Mouse (Mus musculus): ENCODE data around the gene Cab39l.

Cab39l gene

DNA sequence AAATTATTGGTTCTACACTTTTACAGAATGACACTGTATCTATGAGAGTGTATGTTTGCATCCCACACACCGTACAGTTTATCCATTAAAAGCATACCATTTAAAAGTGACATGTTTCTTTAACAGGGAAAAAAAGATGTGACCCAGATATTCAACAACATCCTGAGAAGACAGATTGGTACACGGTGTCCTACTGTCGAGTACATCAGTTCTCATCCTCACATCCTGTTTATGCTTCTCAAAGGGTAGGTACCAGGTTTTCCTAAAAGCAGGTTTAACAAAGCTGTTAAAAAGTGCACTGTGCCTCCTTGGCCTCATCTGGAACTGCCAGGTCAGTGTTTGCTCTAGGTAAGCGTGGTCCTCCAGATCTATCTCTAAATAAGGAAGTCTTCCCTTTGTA is 65.4 kb downstream of the Cab39l start:
- peak; percentile 34 for DNase-seq

DNA sequence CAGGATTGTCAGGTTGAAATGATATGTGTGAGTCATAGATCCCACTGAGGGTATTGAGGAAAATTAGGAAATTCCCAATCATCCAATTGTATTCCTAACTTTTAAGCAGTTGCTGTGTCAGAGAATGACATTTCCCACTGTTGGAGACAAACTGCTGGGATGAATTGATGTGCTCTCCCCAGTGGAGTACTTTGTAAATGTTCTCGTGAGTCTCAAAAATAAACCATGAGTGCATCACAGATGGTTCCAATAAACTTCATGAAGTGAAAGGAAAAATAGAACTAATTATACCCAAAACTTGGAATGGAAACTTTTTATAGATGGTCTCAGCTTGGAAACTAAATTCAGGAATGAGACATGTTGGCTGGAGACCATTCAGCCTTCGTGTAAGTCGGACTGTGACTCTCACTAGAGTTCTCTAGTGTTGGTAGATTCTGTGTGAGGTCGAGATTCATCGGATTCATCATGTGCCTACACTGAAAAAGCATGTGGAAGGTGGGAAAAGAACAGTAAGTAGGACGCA is 73.2 kb downstream of the Cab39l start:
- DNase-seq = peak; percentile 11

DNA sequence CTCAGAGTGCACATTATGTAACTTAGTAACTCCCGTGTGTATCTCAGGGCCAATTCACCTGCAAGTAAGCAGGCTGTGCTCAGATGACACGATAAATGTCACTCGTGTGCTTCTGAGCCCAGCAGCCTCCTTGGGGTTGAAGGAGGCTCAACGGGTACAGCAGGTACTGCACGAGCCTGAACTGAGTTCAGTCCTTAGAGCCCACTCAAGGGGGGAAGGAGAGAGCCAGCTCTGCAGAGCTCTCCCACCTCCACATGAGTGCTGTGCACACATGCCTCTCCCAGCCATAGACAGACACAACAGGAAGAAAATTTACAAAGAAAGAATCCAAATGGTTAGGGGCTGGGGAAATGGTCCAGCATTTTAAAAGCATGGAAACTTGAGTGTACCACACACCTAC is 85.1 kb downstream of the Cab39l start:
- DNase-seq = peak; percentile 46

DNA sequence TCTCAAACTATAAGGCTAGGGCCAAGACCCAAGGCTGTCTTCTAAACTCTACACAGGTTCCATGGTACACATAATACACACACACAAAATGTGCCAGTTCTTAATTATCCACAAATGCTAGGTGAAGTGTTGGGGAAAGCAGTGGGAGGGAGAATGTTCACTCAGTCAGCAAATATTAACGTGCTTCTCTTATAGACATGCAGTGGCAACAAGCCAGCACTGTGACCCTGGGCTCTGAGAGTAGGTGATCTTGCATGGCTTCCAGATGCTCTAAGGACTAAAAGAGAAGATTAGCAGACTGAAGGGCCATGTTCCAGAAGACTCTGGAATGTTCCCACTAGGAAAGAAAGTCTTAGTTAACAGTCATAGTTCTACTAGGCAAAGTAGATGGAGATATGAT is 90.0 kb downstream of the Cab39l start:
- DNase-seq = peak; percentile 72

DNA sequence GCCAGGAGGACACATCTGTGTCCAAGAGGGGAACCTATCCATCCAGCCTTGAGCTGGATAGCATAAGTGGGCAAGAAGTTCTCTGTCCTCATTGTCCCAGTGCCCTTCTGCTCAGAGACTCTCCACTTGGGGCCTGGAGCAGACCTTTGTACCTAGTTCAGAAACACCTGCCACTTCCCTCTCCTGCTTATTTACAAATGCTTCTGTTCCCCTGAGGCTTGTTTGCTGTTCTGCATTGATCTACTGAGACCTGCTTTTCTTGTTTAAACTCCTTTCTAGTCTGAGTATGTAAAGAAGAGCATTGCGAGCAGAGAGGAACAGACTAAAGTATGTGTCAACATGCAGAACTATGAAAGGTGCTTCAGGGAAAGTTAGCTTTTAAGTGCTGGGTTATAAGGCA is 92.2 kb downstream of the Cab39l start:
- DNase-seq = peak; percentile 36

DNA sequence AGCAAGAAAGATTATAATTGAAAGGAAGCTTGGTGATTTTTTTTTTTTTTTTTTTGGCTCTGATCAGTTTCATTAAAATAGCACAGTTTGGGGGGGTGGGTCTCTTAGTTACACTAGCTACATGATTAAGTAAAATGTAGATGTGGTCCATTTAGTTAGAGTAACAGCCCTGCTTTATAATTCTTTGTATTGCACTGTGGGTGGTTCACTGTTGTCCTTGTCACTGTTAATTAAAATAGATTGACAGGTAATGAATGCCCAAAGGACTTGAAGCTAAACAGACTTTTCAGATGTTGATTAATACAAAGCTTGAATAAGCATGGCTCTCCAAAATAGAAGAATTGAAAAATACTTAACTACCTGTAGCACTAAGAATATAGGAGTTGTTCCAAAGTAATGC is 93.1 kb downstream of the Cab39l start:
- no peak for DNase-seq

DNA sequence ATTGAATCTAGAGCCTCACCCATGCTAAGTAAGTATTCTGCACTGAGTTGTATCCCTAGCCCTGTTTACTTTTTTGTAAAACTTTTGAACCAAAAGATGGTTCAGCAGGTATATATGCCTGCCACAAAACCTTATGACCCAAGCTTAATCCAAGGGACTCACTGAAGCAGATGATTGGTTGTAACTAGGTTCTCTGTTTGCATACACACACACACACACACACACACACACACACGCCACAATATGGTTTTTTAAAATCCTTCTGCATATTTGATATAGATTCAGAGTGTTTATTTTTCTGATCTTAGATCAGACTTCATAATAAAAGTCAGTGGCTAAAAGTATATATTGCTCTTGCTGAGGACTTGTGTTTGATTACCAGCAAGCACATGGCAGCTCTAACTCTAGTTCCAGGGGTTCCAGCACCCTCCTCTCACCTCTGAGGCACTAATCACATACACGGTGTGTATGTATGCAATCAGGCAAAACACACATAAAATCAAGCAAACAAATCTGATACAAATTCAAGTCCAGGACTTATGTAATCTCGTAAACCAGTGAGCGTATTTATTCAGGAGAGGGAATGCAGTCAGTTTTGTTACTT is 97.2 kb downstream of the Cab39l start:
- peak; percentile 37 for DNase-seq

DNA sequence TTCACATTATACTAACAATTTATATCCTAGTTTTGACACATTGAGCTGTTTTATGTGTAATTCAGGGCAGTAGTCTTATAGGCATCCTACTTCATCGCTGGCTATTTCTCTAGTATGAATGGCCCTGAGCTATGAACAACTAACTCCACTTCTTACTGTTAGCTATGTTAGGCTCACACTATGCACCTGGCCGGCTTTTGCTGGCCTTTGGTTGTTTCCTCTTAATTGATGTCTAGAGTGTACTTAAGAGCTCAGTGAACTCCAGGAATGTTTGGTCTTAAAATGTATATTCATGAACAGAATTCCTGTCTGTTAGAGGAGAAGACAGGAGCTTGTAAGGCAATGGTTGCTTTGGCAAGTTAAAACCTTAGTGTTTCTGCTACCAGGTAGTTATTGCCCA is 99.5 kb downstream of the Cab39l start:
- DNase-seq = peak; percentile 46

DNA sequence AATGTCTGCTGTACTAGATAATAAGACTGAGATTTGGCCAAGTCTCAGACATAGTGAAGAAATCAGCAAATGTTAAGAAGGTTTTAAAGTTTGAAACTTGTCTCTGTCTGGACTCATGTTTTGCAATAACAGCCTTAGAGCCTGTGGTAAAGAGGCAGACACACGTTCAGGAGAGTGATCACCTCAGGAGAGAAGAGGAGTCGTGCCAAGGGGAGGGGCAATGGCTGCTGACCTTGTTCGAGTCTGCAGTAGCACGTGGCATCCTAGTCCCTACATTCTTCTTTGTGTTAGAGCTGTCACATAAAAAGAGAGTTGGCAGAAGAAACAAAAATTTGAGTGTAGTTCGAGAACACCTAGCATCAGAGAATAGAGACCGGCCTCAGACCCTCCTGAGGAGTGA is 100.0 kb downstream of the Cab39l start:
- DNase-seq = peak; percentile 68

DNA sequence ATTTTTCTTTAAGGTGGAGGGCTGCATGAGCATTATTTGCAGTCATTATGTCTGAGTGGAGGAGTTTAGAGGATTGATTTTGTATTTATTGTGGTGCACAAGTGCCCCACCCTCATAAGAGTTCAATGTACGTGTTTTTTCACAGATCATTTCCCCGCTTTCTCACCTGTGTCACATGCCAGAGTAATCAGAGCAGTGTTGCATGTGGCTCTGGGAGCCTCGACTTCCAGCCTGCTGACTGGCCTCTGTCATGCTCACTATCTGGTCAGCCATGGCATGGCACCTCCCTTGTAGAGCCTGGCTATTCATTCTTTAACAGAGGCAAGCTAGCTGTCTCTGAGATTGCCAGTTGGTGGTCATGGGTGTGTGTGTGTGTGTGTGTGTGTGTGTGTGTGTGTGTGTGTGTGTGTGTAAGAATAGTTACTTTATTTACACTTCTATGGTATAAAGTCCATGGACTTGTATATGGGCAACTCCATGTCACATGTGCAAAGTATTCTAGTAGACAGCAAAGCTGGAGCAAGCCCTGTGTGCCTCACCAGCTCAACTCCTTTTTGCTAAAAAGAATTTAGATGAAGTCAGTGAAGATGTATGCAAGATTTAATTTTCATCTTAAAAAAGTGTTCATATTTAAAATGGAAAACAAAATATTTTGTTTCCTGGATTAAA is 102.5 kb downstream of the Cab39l start:
- DNase-seq = peak; percentile 78

DNA sequence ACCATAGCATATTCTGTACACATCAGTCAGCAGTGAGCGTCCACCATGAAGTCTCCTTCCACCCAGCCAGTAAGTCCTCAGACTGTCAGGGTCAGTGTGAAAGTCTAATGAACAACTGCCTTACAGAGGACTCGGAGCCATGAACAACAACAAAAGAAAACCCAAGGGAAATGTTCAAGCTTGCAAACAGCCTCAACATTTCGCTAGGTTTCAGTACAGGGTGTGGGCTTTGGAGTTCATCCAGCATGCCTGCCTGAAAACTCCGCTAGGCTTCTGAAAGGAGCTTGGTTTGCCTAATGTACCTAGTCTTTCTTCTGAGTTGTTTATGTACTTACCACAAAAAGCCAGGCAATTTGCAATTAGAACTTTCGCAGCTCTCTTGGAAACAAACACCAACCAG is 103.2 kb downstream of the Cab39l start:
- peak; percentile 92 for DNase-seq

DNA sequence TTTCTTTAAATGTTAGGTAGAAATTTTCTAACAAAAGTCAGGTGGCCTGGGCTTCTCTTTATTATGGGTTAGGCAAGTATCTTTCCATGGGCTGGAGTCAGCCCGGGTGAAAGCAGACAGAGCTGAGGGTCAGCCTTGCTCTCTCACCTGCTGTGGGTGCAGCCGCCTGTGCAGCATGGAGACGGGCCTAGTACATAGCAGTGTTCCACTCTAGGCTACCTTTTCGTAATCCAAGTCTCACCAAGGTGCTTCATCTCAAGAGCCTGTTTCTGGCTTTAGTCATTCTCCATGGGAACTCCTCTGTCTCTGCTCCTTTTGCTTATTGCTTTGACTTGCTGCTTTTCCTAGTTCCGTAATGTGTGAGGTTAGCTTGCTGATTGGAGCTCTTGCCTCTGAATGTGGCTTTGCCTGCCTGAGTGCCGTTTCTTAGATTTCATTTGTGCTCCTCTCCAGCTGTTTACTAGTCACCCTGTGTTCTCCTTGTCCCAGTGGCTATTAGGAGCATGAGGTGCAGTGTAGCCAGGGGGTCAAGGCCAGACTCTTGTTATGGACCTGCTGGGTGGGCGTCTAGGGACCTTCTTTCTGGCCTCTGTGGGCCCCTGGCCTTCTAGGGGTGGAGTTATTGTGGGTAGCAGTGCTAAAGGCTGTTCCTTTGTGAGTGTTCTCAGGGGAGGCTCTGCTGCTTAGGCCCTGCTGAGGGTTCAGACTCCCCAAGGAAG is 105.5 kb downstream of the Cab39l start:
- DNase-seq = peak; percentile 84

DNA sequence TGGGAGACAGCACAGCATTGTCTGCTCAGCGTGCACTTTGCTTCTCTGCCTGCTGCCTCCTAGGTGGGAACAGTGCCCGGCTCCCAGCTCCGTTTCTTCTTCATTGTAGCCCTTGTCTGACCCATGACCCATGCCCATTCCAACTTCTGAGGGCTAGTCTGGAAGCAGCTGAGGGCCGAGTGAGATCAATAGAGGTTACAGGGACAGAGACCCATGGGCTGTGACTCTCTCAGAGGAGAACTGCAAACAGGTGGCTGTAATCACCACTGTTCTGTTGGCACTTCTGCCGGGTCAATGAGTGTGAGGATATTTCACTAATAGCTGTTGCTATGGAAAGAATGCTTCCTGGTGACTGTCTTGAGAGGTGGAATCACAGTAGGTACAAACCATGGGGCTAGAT is 106.8 kb downstream of the Cab39l start:
- peak; percentile 84 for DNase-seq

DNA sequence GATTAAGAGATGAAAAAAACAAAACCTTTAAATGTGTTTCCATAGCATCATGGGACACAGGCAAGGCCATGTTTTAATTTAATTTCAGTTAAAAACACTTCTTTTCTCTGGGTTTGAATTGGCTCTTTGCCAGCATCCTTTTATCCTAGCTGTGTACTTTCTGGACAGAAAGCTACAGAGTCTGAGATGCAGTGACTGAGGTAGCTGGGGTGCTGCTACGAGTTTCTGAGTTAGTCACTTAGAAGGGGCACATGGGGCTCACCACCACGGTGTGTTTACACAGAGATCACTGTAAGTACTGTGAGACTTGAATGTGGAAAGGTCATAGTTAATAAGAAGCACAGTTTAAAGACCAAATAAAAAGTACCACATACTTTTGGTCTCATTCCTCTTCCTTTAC is 107.8 kb downstream of the Cab39l start:
- DNase-seq = peak; percentile 68

DNA sequence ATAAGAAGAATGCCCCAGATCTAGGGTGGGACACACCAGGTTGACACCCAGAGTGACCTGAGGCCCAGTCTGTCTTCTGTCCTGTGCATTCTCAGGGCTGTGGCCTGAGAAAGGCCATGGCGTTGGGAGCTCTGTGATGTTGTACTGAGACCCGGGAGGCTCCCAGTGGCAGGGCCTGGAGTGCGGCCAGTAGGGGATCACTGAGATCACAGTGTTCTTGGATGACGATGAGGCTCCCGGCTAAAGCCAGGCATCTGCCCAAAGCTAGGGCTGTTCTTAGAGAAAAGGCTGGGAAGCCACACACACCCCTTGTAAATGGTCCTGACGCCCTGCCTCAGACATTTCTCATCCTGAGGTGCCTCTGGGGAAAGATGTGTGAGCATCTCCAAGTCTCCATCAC is 108.3 kb downstream of the Cab39l start:
- peak; percentile 99 for DNase-seq

DNA sequence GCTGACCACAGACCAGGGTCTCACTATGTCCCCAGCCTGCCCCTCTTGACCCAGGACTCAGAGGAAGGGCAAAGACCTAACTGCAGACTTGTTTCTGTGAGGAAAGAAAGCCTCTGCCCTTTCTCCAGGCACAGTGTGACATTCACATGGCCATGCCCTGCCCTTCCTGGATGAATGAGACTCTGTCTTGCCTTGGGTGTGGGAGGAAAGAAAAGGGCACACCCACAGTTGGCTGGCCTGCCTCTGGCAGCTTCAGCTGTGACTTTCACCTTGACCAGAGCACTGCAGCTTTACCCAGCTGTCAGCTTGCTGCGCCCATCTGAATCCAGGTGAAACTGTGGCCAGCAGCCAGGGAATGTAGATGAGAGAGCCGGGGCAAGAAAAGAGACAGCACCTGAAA is 110.1 kb downstream of the Cab39l start:
- DNase-seq = peak; percentile 94

DNA sequence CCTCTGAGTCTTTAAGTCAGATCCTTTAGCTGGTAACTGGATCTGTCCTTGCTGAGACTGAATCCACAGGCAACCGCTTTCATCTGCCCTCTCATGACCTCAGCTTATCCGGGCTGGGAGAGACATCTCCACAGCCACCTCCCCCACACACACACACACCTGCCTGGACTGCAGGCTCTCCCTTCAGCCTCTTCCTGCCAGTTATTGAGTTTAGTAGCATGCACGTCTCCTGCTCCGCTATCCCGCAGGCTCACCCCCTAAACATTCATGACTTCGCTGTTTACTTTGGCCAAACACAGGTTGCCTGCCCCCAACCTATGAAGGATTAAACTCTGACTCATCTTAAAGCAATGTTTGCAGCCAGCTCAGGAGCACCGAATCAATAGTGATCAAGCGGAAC is 111.2 kb downstream of the Cab39l start:
- no peak for DNase-seq

DNA sequence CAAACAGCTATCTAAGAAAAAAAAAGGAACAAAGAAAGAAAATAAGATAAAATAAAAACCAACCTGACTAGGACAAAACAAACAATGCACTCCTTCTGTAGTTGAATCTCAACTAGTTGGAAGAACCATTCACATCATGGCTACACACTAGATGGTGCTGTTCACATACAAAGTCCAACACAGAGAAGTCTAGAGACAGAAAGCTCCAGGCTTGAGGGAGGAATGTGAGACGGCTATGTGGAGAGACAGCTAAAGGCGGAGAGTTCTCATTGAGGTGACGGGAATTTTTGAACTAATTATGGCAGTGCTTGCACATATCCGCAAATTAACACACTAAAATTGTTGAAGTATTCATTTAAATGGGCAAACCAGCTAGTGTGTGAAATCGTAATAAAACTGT is 113.3 kb downstream of the Cab39l start:
- no peak for DNase-seq

DNA sequence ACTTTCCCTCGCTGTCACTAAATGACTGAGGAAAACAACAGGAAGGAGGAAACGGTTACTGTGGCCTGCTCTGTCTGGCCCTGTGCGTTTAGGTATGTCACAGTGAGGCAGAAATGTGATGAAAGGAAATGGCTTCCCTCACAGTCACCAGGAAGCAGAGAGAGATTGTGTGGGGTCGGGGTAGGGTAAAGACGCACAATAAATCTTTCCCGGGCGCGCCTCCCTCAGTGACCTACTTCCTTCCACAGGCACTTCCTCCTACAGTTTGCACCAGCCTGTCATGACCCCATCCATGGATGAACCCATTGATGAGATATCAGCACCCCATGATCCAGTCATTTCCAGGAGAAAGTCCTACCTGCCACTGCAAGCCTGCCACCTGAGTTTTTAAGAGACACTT is 114.2 kb downstream of the Cab39l start:
- peak; percentile 79 for DNase-seq

DNA sequence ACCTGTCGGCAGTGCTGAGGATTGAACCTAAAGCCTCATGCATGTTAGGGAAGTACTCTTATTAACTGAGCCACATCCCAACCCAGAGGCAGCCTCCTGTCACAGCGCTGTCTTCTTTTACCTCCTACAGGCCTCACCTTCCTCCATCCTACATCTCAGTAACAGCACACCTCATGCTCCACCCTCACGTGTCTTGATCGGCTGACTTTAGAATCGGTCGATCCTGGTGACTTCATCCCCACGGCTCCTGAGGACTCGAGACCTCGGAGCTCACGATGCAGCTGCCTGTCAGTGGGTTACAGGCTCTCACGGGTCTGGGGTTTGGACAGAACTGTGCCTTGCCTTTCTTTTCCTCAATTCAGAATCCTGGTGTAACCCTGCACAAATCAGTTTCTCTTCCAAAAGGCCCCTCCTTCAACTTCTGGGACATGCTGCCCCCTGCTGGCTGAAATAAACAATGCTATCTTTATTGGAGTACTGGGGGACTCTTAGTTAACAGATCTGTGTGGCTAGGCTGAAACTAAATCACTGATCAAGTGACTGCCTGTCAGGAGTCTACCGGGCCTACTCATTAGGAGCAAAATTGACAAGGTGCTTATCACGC is 115.3 kb downstream of the Cab39l start:
- peak; percentile 95 for DNase-seq

DNA sequence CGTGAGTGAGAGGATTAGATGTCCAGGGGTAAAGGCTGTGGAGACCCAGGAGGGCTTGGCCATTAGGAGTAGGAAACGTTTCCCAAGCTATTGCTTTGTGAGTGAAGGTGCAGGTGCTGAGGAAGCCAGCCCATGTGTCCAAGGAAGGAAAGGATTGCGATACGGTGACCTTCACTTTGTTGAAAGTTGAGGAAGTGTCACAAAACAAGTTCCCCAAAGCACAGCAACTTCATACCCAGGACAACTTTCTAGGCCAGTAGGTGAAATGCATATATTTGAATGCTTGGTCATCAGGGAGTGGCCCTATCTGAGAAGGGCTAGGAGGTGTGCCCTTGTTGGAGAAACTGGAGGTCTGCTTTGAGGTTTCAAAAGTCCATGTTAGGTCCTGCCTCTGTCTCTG is 116.3 kb downstream of the Cab39l start:
- no peak for DNase-seq

DNA sequence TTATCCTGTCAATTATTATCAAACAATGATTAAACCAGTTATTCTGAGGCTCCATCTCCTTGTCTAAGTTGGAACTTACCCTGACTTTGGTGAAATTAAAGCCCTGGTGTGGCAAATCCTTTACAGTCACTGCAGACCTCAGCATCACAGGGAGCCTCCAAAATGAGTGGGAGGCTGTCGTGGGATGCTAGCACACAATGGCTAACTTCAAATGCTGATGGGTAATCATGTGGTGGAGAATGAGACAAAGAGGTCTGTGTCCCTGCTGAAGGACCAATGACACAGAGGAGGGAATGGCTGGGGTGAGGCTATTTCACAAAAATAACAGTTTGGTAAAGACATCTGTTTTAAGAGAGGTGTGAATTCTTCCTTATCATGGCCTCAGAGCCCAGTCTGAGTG is 117.1 kb downstream of the Cab39l start:
- DNase-seq = peak; percentile 73

DNA sequence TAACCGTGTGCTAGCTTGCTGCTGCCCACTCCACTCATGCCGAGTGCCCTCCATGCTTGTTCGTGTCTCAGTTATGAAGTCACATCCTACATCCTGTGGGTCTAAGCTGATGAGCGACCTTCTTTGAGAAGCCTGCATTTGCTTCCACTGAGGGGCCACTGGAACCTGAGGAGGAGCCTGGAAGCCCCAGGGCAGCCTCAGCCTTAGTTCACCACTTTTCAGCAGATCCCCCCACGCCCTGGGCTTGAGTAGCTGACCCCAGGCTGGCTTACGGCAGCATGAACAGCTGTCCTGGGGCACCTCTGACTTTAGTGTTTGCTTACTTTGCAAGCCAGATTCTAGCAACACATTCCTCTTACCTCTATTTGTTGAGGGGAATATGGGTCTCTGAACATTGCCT is 126.0 kb downstream of the Cab39l start:
- DNase-seq = peak; percentile 59

DNA sequence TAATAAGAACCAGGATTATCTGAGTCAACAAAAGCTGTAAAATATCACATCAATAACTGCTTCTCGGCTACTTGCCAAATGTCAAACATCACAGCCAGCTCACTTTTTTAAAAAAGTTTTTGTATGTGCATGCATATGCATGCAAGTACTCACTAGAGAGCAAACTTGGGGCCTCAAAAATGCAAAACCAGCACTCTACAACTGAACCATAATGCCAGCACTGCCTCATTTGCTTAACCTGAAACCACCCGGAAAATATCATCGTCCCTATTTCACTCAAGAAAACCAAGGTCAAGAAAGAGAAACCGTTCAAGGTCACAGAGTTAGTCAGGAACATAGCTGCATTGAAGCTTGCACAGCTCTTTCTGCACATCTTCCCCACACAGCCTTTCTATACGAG is 135.6 kb downstream of the Cab39l start:
- DNase-seq = peak; percentile 37

Data from heart, adult 11 months (tissue).